Mouse (Mus musculus) liver, embryonic 15.5 days (tissue): ENCODE data around the gene Neu2. TPM values are rescaled to one million over a fixed set of nuclear protein-coding genes. Genes with fewer than 3 reads are reported as not detected.

Experiments used
- ATAC-seq: fragments of 200-750 bp; cut with Nextera tagmentation; 2 replicates; pipeline ENCODE4 v1.8.0; 2017; ENCODE audit warnings: moderate number of reproducible peaks, mild to moderate bottlenecking, moderate library complexity; ENCODE audit not compliant: insufficient read depth
- H3K27ac ChIP-seq: fragments of 300-500 bp; sonication (generic); replicated peaks from 2 replicates; pipeline ENCODE4 v1.5.1; 2015; ENCODE audit warnings: mild to moderate bottlenecking, inconsistent platforms
- H3K27me3 ChIP-seq: fragments of 300-500 bp; sonication (generic); 2 replicates; pipeline ENCODE4 v1.6.1; 2015; ENCODE audit warnings: mild to moderate bottlenecking, inconsistent platforms
- H3K36me3 ChIP-seq: fragments of 300-500 bp; sonication (generic); replicated peaks from 2 replicates; pipeline ENCODE4 v1.6.1; 2015; ENCODE audit warnings: moderate library complexity, mild to moderate bottlenecking, inconsistent platforms
- H3K4me1 ChIP-seq: fragments of 300-500 bp; sonication (generic); replicated peaks from 2 replicates; pipeline ENCODE4 v1.6.1; 2015; ENCODE audit warnings: inconsistent platforms
- H3K4me2 ChIP-seq: fragments of 300-500 bp; sonication (generic); 2 replicates; pipeline ENCODE4 v1.6.1; 2015; ENCODE audit warnings: moderate library complexity, mild to moderate bottlenecking, inconsistent platforms
- H3K4me3 ChIP-seq: fragments of 300-500 bp; sonication (generic); replicated peaks from 2 replicates; pipeline ENCODE4 v1.5.1; 2015; ENCODE audit warnings: mild to moderate bottlenecking, inconsistent platforms
- H3K9ac ChIP-seq: fragments of 300-500 bp; sonication (generic); 2 replicates; pipeline ENCODE4 v1.6.1; 2015; ENCODE audit warnings: moderate library complexity, mild to moderate bottlenecking, inconsistent platforms
- H3K9me3 ChIP-seq: fragments of 300-500 bp; sonication (generic); replicated peaks from 2 replicates; pipeline ENCODE4 v1.6.1; 2016; ENCODE audit warnings: inconsistent platforms
- WGBS: fragments of 180-500 bp; shearing (Covaris S2); methylation state at CpG from one replicate; pipeline ENCODE4 v1.1.7; 2015; ENCODE audit warnings: mixed read lengths; ENCODE audit not compliant: insufficient replicate concordance; 5-methylcytosine and 5-hydroxymethylcytosine counted together
- polyA plus RNA-seq: library from polyadenylated mRNA; unstranded; fragments of >200 nt; fragmentation: Nextera tagmentation; extraction: Ambion mirVana; gene quantifications from 2 replicates; pipeline ENCODE4 v1.2.1, GENCODE M21; 2015

Neu2 gene
- polyA plus RNA-seq, 1 experiment from 2014 or later = 0.59 TPM

DNA sequence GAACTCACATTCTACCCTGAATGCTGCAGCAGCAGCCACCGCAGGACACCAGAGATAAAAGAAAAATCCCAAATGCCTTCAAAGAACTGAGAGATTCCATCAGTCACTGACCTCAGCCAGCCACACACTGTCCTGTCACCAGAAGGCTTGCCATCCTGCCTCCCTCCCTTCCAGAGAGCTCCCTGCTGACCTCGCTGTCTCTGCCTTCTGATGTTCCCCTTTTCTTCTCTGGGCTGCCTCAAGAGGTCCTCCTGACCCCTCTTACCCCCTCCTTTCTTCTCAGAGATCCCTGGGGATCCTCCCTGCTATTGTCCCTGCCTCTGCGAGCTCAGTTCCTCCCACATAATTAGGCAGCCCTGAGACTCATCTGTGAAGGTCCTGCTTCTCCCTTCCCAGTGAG is 71.1 kb downstream of the Neu2 start:
- Histone ChIP-seq H3K4me3 (no peak overlapping the region), H3K4me1 (no peaks in the 10 kb centered on the region), H3K27me3 (0 out of 2 replicates have a peak, but pooled peaks cover 5% of the 10 kb centered on the region), H3K4me2 (no peak overlapping the region), H3K36me3 (no peaks in the 10 kb centered on the region), H3K9me3 (no peaks in the 10 kb centered on the region), H3K9ac (no peak overlapping the region), H3K27ac (no peak overlapping the region)
- WGBS = 6% methylated on average over 3 of the region's 3 CpGs
- ATAC-seq = no peak

GRCm38 (mm10) chr1:87589162-87589561 is 79.5 kb downstream of the Neu2 start:
- Histone ChIP-seq H3K27me3 (no peaks in the 10 kb centered on the region), H3K27ac (no peak overlapping the region), H3K9me3 (no peaks in the 10 kb centered on the region), H3K4me3 (no peak overlapping the region), H3K36me3 (no peaks in the 10 kb centered on the region), H3K9ac (no peak overlapping the region), H3K4me1 (no peaks in the 10 kb centered on the region), H3K4me2 (no peak overlapping the region)
- no peak for ATAC-seq
- 72% methylated on average over 7 of the region's 7 CpGs for WGBS

DNA sequence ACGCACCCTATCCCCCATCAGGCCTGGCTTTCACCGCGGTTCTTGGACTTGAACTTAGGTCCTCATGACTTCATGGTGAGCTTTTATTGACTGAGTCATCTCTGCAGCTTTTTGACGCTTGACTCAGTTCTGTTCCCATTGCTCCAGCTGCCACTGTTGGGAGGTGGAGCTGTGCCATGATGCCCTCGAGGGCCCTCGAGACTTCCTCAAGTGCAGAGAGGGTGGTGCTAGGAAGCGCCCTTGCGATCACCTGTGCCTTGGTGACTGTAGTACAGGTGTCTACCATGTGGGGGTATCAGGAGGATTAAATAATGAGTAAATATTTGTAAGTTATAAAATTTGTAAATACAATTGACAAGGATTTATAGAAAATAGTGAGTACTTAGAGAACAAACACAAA is 80.3 kb downstream of the Neu2 start:
- Histone ChIP-seq H3K36me3 (no peaks in the 10 kb centered on the region), H3K9ac (no peak overlapping the region), H3K4me1 (no peaks in the 10 kb centered on the region), H3K27me3 (no peaks in the 10 kb centered on the region), H3K9me3 (no peaks in the 10 kb centered on the region), H3K4me3 (no peak overlapping the region), H3K4me2 (no peak overlapping the region), H3K27ac (no peak overlapping the region)
- no peak for ATAC-seq
- WGBS = 66% methylated on average over 8 of the region's 8 CpGs

GRCm38 (mm10) chr1:87594261-87594660 is 84.6 kb downstream of the Neu2 start:
- H3K9ac ChIP-seq = no peak overlapping the region
- H3K27me3 ChIP-seq = no peaks in the 10 kb centered on the region
- H3K27ac ChIP-seq = no peak overlapping the region
- H3K4me3 ChIP-seq = no peak overlapping the region
- no peak for ATAC-seq
- H3K4me2 ChIP-seq = no peak overlapping the region
- no peaks in the 10 kb centered on the region for H3K36me3 ChIP-seq
- H3K9me3 ChIP-seq = no peaks in the 10 kb centered on the region
- whole genome bisulfite sequencing = 40% methylated on average over 3 of the region's 3 CpGs
- H3K4me1 ChIP-seq = no peaks in the 10 kb centered on the region

- H3K9me3 ChIP-seq = no peaks in the 10 kb centered on the region
- no peaks in the 10 kb centered on the region for H3K27me3 ChIP-seq
- H3K9ac ChIP-seq = no peak overlapping the region
- no peak for ATAC-seq
- no peak overlapping the region for H3K27ac ChIP-seq
- no peaks in the 10 kb centered on the region for H3K36me3 ChIP-seq
- H3K4me1 ChIP-seq = no peaks in the 10 kb centered on the region
- H3K4me3 ChIP-seq = no peak overlapping the region
- WGBS = 76% methylated on average over 10 of the region's 10 CpGs
- no peak overlapping the region for H3K4me2 ChIP-seq
Measured at GRCm38 (mm10) chr1:87594671-87595070, 85.0 kb downstream of the Neu2 start.

DNA sequence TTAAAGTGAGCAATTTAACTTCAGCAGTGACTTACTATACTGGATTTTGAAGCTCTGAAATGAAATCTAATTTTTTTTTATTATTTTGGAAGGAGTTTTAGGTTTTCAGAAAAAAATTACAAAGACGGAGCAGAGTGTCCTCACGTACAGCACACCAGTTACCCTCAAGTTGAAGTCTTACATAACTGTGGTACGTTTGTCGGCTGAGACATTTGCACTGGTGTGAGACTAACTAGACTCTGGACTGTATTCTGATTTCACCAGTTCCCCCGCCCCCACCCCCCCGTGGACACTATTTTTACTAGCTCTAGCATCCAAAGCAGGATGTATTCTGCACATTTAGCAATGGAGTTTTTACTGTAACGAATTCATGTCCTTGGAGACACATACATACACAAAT is 90.8 kb downstream of the Neu2 start:
- no peak overlapping the region for H3K27ac ChIP-seq
- no peak for ATAC-seq

GRCm38 (mm10) chr1:87601801-87602200 is 92.1 kb downstream of the Neu2 start:
- Histone ChIP-seq H3K4me2 (no peak overlapping the region), H3K36me3 (no peaks in the 10 kb centered on the region), H3K27ac (no peak overlapping the region), H3K4me1 (no peaks in the 10 kb centered on the region), H3K9ac (no peak overlapping the region), H3K27me3 (peaks cover 11% of the 10 kb centered on the region; the same call in 1 of the 2 replicates), H3K9me3 (no peaks in the 10 kb centered on the region), H3K4me3 (no peak overlapping the region)
- ATAC-seq = no peak
- 34% methylated on average over 2 of the region's 2 CpGs for whole genome bisulfite sequencing

More for the DNA sequence above, 90.8 kb downstream of the Neu2 start:
- no peak overlapping the region for H3K4me3 ChIP-seq
- no peaks in the 10 kb centered on the region for H3K9me3 ChIP-seq
- H3K4me2 ChIP-seq = no peak overlapping the region
- no peaks in the 10 kb centered on the region for H3K27me3 ChIP-seq
- no peaks in the 10 kb centered on the region for H3K36me3 ChIP-seq
- no peak overlapping the region for H3K9ac ChIP-seq
- H3K4me1 ChIP-seq = no peaks in the 10 kb centered on the region
- WGBS = 55% methylated on average over 7 of the region's 7 CpGs

GRCm38 (mm10) chr1:87603389-87603788 is 93.7 kb downstream of the Neu2 start:
- Histone ChIP-seq H3K36me3 (no peaks in the 10 kb centered on the region), H3K4me1 (peaks cover 12% of the 10 kb centered on the region; the same call in 1 of the 2 replicates), H3K27ac (no peak overlapping the region), H3K4me3 (no peak overlapping the region), H3K9me3 (no peaks in the 10 kb centered on the region), H3K9ac (no peak overlapping the region), H3K27me3 (peaks cover 18% of the 10 kb centered on the region; the same call in 1 of the 2 replicates), H3K4me2 (no peak overlapping the region)
- WGBS = 70% methylated on average over 5 of the region's 5 CpGs
- no peak for ATAC-seq

- H3K4me2 ChIP-seq = no peak overlapping the region
- H3K4me1 ChIP-seq = peaks cover 14% of the 10 kb centered on the region; the same call in 1 of the 2 replicates
- H3K9ac ChIP-seq = no peak overlapping the region
- no peaks in the 10 kb centered on the region for H3K9me3 ChIP-seq
- ATAC-seq = no peak
- no peaks in the 10 kb centered on the region for H3K36me3 ChIP-seq
- no peak overlapping the region for H3K4me3 ChIP-seq
- peaks cover 18% of the 10 kb centered on the region; the same call in 1 of the 2 replicates for H3K27me3 ChIP-seq
- 53% methylated on average over 2 of the region's 2 CpGs for WGBS
- H3K27ac ChIP-seq = no peak overlapping the region
Measured at GRCm38 (mm10) chr1:87605296-87605695, 95.6 kb downstream of the Neu2 start.

DNA sequence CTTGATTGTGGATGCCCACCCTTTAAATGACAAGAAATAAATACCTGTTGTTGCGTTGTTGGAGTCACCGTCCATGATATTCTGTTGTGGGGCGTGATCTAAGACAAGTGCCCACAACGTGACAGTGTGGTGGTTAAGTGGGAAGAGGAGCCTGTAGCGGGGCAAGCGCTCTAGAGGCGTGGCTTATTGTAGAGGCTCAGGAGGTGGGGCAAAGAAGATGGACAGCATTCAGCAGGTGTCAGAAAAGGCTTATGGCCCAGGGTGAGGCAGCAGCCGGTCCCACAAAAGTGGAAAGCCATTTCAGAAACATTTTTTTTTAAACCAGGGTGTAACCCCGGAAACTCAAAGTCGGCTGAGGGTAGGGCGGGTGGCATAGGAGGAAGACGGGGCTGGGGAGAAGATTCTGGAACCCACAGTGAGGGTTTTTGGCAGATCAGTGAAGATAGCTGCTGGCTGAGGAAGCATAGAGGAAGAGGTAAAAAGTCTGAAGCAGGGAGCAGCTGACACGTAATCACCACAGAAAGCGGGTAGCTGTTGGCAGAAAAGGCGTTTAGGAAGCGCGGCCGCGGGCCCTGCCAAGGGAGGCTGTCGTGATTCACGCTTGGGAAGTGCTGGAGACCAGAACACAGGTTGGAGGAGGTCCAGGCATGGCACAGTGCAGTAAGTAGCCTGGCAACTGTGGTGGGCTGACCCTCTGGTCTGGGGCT is 97.8 kb downstream of the Neu2 start:
- no peak overlapping the region for H3K9ac ChIP-seq
- 45% methylated on average over 21 of the region's 21 CpGs for WGBS
- H3K27me3 ChIP-seq = peaks cover 18% of the 10 kb centered on the region; the same call in 1 of the 2 replicates
- peaks cover 14% of the 10 kb centered on the region; the same call in 1 of the 2 replicates for H3K4me1 ChIP-seq
- H3K27ac ChIP-seq = no peak overlapping the region
- no peak overlapping the region for H3K4me3 ChIP-seq
- H3K4me2 ChIP-seq = no peak overlapping the region
- no peaks in the 10 kb centered on the region for H3K9me3 ChIP-seq
- ATAC-seq = no peak
- H3K36me3 ChIP-seq = no peaks in the 10 kb centered on the region

GRCm38 (mm10) chr1:87608416-87609046 is 98.8 kb downstream of the Neu2 start:
- Histone ChIP-seq H3K4me1 (peaks cover 14% of the 10 kb centered on the region; the same call in 1 of the 2 replicates), H3K9me3 (no peaks in the 10 kb centered on the region), H3K27ac (no peak overlapping the region), H3K4me3 (no peak overlapping the region), H3K27me3 (peaks cover 18% of the 10 kb centered on the region; the same call in 1 of the 2 replicates), H3K9ac (no peak overlapping the region), H3K4me2 (no peak overlapping the region), H3K36me3 (no peaks in the 10 kb centered on the region)
- WGBS = 29% methylated on average over 7 of the region's 7 CpGs
- peak; percentile 67 for ATAC-seq
